Mouse (Mus musculus) kidney, adult 9 months (tissue): ENCODE measurements around the gene Mycbp2.

Experiments
- DNase-seq: peaks from one replicate; pipeline ENCODE4 v3.0.0; 2022

Gene Mycbp2

GRCm38 (mm10) chr14:103346729-103347505 lies at the start of gene Mycbp2:
Mycbp2 (minus strand) TSS chr14:103346814.
- DNase-seq = peak; percentile 99

GRCm38 (mm10) chr14:103392391-103392790 lies 45.8 kb upstream of the Mycbp2 start:
- no peak for DNase-seq

- no peak for DNase-seq
Measured at GRCm38 (mm10) chr14:103387431-103387830, 40.8 kb upstream of the Mycbp2 start.

- no peak for DNase-seq
Measured at GRCm38 (mm10) chr14:103386871-103387270, 40.3 kb upstream of the Mycbp2 start.

- DNase-seq = peak; percentile 9
Measured at GRCm38 (mm10) chr14:103385084-103385610, 38.5 kb upstream of the Mycbp2 start.

- no peak for DNase-seq
Measured at GRCm38 (mm10) chr14:103378703-103379102, 32.1 kb upstream of the Mycbp2 start.

- DNase-seq = no peak
Measured at GRCm38 (mm10) chr14:103376765-103377164, 30.2 kb upstream of the Mycbp2 start.

- no peak for DNase-seq
Measured at GRCm38 (mm10) chr14:103375523-103375922, 28.9 kb upstream of the Mycbp2 start.

GRCm38 (mm10) chr14:103363199-103363598 lies 16.6 kb upstream of the Mycbp2 start:
- DNase-seq = no peak

- no peak for DNase-seq
Measured at GRCm38 (mm10) chr14:103356066-103356465, 9.5 kb upstream of the Mycbp2 start.

- peak; percentile 15 for DNase-seq
Measured at GRCm38 (mm10) chr14:103354396-103355352, 8.1 kb upstream of the Mycbp2 start.

- peak; percentile 53 for DNase-seq
Measured at GRCm38 (mm10) chr14:103345858-103346728, 521 bp downstream of the Mycbp2 start.

- DNase-seq = peak; percentile 14
Measured at GRCm38 (mm10) chr14:103345486-103345857, 1.1 kb downstream of the Mycbp2 start.

- DNase-seq = no peak
Measured at GRCm38 (mm10) chr14:103345011-103345410, 1.6 kb downstream of the Mycbp2 start.

GRCm38 (mm10) chr14:103343791-103344190 lies 2.8 kb downstream of the Mycbp2 start:
- no peak for DNase-seq

- no peak for DNase-seq
Measured at GRCm38 (mm10) chr14:103341385-103342294, 5.0 kb downstream of the Mycbp2 start.

GRCm38 (mm10) chr14:103312926-103313325 lies 33.7 kb downstream of the Mycbp2 start:
- no peak for DNase-seq

GRCm38 (mm10) chr14:103296227-103296626 lies 50.4 kb downstream of the Mycbp2 start:
- DNase-seq = no peak

- DNase-seq = no peak
Measured at GRCm38 (mm10) chr14:103286650-103287049, 60.0 kb downstream of the Mycbp2 start.

- DNase-seq = no peak
Measured at GRCm38 (mm10) chr14:103276667-103277066, 69.9 kb downstream of the Mycbp2 start.

GRCm38 (mm10) chr14:103260437-103260836 lies 86.2 kb downstream of the Mycbp2 start:
- DNase-seq = no peak
